Comparison of ENCODE assay signal across 8 mouse cellular contexts in genomic region chr19:54045931-54046683, GRCm38 (mm10). TPM values are rescaled to one million over a fixed set of nuclear protein-coding genes. Genes with fewer than 3 reads are reported as not detected.
DNase-seq lines count a peak whose midpoint lies in the region; ATAC-seq and TF ChIP-seq lines count a peak whose summit lies in the region.

No protein-coding gene starts in this region.

- peak overlapping the region; percentile 58 for H3K4me3 ChIP-seq in kidney, embryonic 14.5 days (ENCODE audit: low read length)
- H3K4me3 ChIP-seq in embryonic fibroblast, embryonic 13.5 days (ENCODE audit: insufficient read depth, low read length) = peak overlapping the region; percentile 39
- H3K4me3 ChIP-seq in intestine, embryonic 14.5 days (ENCODE audit: low read depth, low read length) = peak overlapping the region; percentile 54
- peak overlapping the region; percentile 52 for H3K4me3 ChIP-seq in stomach, embryonic 15.5 days (replicated peaks)

- WGBS in kidney, embryonic 14.5 days = 3% methylated on average over 46 of the region's 55 CpGs
- WGBS in intestine, embryonic 14.5 days = 3% methylated on average over 53 of the region's 55 CpGs
- 3% methylated on average over 54 of the region's 55 CpGs for WGBS in stomach, embryonic 15.5 days

- ATAC-seq in kidney, embryonic 14.5 days (ENCODE audit: low FRiP score, low TSS enrichment) = no peak
- no peak for ATAC-seq in intestine, embryonic 14.5 days (replicated peaks; ENCODE audit: low FRiP score, low TSS enrichment, low read depth)
- no peak for ATAC-seq in stomach, embryonic 15.5 days (ENCODE audit: insufficient read depth, low FRiP score, low read depth)
- no peak for ATAC-seq in erythroid progenitor cell, adult 5-6 weeks (replicated peaks; ENCODE audit: low FRiP score, poor library complexity, severe bottlenecking)

- peaks cover 31% of the 10 kb centered on the region for H3K4me1 ChIP-seq in kidney, embryonic 14.5 days (ENCODE audit: control insufficient read depth, insufficient read depth, low read length)
- no peaks in the 10 kb centered on the region for H3K4me1 ChIP-seq in embryonic fibroblast, embryonic 13.5 days (ENCODE audit: control insufficient read depth, insufficient read depth, low read length)
- H3K4me1 ChIP-seq in intestine, embryonic 14.5 days (replicated peaks; ENCODE audit: control insufficient read depth, insufficient read depth, low read length) = peaks cover 29% of the 10 kb centered on the region
- peaks cover 29% of the 10 kb centered on the region for H3K4me1 ChIP-seq in stomach, embryonic 15.5 days

- peak overlapping the region; percentile 70; the same call in 1 of the 2 replicates for H3K9ac ChIP-seq in kidney, embryonic 14.5 days (ENCODE audit: low read depth, low read length)
- peak overlapping the region; percentile 22; the same call in 1 of the 2 replicates for H3K9ac ChIP-seq in intestine, embryonic 14.5 days (ENCODE audit: low read length)
- H3K9ac ChIP-seq in stomach, embryonic 15.5 days = 0 out of 2 replicates have a peak overlapping the region, but pooled peaks have one; percentile 29

- TF ChIP-seq POLR2A in embryonic fibroblast, embryonic 13.5 days (IDR thresholded peaks at IDR 0.05; ENCODE audit: low read depth, low read length) = no peak

- no peak for TF ChIP-seq CTCF in embryonic fibroblast, embryonic 13.5 days (IDR thresholded peaks at IDR 0.05; ENCODE audit: borderline replicate concordance, insufficient read depth, low read length)

- H3K4me2 ChIP-seq in kidney, embryonic 14.5 days (replicated peaks; ENCODE audit: low read depth, low read length) = peak overlapping the region; percentile 100
- peak overlapping the region; percentile 90 for H3K4me2 ChIP-seq in intestine, embryonic 14.5 days (ENCODE audit: low read length)
- peak overlapping the region; percentile 98 for H3K4me2 ChIP-seq in stomach, embryonic 15.5 days

- H3K27ac ChIP-seq in kidney, embryonic 14.5 days (ENCODE audit: low read depth, low read length) = no peak overlapping the region
- H3K27ac ChIP-seq in embryonic fibroblast, embryonic 13.5 days (ENCODE audit: insufficient read depth, low read length) = no peak overlapping the region
- no peak overlapping the region for H3K27ac ChIP-seq in intestine, embryonic 14.5 days (ENCODE audit: low read depth)
- H3K27ac ChIP-seq in stomach, embryonic 15.5 days = no peak overlapping the region

- H3K9me3 ChIP-seq in kidney, embryonic 14.5 days (ENCODE audit: control insufficient read depth, low read length) = no peaks in the 10 kb centered on the region
- H3K9me3 ChIP-seq in intestine, embryonic 14.5 days (ENCODE audit: control insufficient read depth, low read length) = no peaks in the 10 kb centered on the region
- no peaks in the 10 kb centered on the region for H3K9me3 ChIP-seq in stomach, embryonic 15.5 days

- no peaks in the 10 kb centered on the region for H3K36me3 ChIP-seq in kidney, embryonic 14.5 days (ENCODE audit: control insufficient read depth, insufficient read depth, low read length)
- no peaks in the 10 kb centered on the region for H3K36me3 ChIP-seq in intestine, embryonic 14.5 days (ENCODE audit: control insufficient read depth, insufficient read depth, low read length)
- no peaks in the 10 kb centered on the region for H3K36me3 ChIP-seq in stomach, embryonic 15.5 days

- H3K27me3 ChIP-seq in kidney, embryonic 14.5 days (ENCODE audit: control insufficient read depth, insufficient read depth, low read length) = peaks cover 51% of the 10 kb centered on the region
- H3K27me3 ChIP-seq in intestine, embryonic 14.5 days (replicated peaks; ENCODE audit: control insufficient read depth, insufficient read depth, low read length) = peaks cover 49% of the 10 kb centered on the region
- H3K27me3 ChIP-seq in stomach, embryonic 15.5 days (replicated peaks) = peaks cover 40% of the 10 kb centered on the region

- DNase-seq in kidney, adult 11 months = no peak
- peak; percentile 24 for DNase-seq in R1 (ENCODE audit: low read depth, low spot score)
- DNase-seq in intestine, embryonic 14.5 days (ENCODE audit: low spot score) = peak; percentile 76
- peak; percentile 23 for DNase-seq in mesoderm, embryonic 11.5 days (ENCODE audit: low read depth, low spot score)

RNA-seq across cellular contexts. Expression of gene Adra2a, which starts 2.2 kb away (rescaled TPM):
- 1.3 and 1.5 TPM in 2 replicates for polyA plus RNA-seq in kidney, embryonic 14.5 days (2014; fragmentation: Nextera tagmentation; extraction: Ambion mirVana)
- polyA plus RNA-seq in embryonic fibroblast, embryonic 13.5 days (2011; ENCODE audit: insufficient read length, low read depth, missing spikeins) = 5.5 TPM in 2 replicates
- polyA plus RNA-seq in intestine, embryonic 14.5 days (2014; fragmentation: Nextera tagmentation; extraction: Ambion mirVana) = 1.5 and 2.5 TPM in 2 replicates
- polyA plus RNA-seq in stomach, embryonic 15.5 days (2015; fragmentation: Nextera tagmentation; extraction: Ambion mirVana) = 0.58 and 0.93 TPM in 2 replicates
- not detected in 2 replicates for total RNA-seq in erythroid progenitor cell, adult 5-6 weeks (2015; ENCODE audit: low replicate concordance)
- not detected in 2 replicates for total RNA-seq in erythroid progenitor cell, adult 5-6 weeks (2017; ENCODE audit: low replicate concordance)
